Mouse (Mus musculus): ENCODE data around the gene Ano4. TPM values are rescaled to one million over a fixed set of nuclear protein-coding genes. Genes with fewer than 3 reads are reported as not detected.

Ano4 gene
- 1 to 10 TPM; 1.1 to 1.5 TPM for total RNA-seq (2021)
- long read RNA-seq, experiment 1, result 0 reads
- long read RNA-seq, experiment 2, partial matches to known transcripts, result 0 of 1 reads
- long read RNA-seq, experiment 2, other reads (novel, unspliced or antisense), result 1 of 1 reads

DNA sequence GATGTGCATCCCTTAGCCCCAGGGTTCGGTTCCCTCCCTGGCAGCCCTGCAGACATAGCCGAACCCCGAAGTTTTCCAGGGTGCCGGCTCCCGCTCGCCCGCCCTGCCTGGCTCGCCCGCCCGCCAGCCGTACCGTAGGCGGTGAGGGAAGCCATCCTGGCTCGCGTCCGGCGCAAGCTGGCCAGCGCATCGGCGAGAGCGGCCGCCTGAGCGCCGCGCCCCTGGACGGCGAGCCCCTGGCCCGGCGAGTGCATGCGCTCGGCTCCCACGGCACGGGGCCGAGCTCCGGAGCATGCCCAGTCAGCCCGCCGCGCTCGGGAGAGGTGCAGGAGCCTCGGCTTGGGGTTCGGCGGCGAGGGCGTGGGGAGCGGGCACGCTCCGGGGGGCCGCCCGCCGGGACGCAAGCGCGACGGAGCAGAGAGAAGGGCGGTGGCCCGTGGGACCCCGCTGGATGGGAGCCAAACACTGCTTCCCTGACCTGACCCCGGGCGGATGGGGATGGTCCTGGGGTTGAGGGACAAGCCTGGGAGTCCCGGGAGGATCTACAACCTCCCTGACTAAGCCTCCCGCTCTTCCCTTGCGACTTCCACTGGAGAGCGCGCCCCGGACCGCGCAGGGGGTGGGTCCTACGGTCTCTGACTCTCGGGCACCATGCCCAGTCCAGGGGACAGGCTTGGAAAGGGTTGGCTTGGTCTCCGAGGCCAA is at the start of gene Ano4:
Gene Ano4 (minus strand): TSS at position 272 of the 705 bp plus-strand sequence.
- DNase-seq, result peak; percentile 29

GRCm38 (mm10) chr10:89392687-89393086 is 48.1 kb upstream of the Ano4 start:
- DNase-seq, result no peak

DNA sequence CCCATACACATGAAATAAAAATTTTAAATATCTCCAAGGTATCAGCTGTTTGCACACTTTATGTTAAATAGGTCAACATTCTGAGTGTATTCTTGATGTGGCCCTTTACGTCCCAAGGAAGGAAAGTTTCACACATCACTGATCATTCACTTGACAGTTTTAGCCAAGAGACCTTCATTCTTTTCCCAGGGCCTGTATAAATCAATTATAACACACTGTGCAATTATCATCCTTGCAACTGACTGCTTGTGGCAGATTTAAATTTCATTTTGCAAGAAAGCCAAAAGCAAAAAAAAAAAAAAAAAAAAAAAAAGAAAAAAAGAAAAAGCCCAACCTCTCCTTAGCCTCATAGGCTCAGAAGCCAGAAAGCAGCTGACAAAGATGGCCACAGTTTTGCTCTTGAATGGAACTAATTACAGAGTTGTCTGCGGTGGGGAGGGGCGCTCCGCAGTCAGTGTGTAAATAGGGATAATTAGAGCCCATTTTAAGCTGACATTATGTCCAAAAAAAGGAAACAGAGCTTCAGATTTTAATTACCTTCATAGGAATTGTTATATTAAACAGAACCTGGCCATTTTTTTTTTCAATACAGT is 47.1 kb upstream of the Ano4 start:
- DNase-seq, result no peak

- no peak for DNase-seq
Measured at GRCm38 (mm10) chr10:89386461-89386860, 41.9 kb upstream of the Ano4 start.

DNA sequence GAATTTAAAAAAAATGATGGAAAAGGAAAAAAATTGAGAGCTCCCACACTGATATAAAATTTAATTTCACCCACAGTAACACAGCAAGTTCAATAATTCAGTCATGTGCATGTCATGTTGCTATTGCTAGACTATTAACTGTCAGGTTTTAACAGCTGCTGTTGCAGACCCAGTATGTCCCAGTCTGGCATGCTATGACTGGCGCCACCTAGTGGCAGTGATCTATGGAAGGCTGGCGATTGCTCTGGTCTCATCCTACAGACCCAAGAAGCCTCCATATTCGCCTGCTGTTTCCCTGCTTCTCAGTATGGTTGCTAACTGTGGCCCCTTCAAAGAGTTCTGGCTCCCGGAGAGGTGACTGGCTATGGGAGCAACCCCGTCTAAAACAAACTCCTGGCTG is 38.9 kb upstream of the Ano4 start:
- peak; percentile 27 for DNase-seq

DNA sequence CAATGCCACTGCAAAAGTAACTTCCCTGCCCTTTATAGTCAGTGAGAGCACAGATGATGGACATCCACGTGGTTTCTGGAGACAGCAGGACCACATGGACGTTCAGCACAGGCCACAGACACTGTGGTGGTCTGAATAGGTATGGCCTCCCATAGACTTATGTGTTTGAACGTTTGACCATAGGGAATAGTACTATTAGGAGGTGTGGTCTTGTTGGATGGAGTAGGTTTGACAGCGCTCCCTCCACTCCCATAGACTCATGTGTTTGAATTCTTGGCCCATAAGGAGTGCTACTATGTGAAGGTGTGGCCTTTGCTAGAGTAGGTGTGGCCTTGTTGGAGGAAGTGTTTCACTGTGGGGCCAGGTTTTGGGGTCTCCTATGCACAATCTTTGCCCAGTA is 33.2 kb upstream of the Ano4 start:
- no peak for DNase-seq

DNA sequence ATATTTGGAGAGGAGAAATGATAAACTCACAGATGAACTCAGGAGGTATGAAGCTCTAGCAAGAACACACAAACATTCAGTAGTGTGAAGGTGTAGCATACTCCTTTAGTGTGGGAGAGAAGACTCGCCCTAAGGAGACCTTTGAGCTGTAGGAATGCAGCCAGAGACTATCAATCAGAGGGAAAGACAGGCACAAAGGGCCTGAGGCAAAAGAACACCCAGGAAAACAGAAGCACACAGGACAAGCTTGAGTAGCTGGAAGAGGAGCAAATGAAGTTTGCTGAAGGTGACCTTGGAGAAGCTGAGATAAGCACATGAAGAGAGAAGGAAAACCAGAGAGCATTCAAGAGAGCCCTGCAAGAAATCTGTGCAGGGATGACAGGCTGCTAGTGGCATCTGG is 25.5 kb upstream of the Ano4 start:
- DNase-seq, result no peak

DNA sequence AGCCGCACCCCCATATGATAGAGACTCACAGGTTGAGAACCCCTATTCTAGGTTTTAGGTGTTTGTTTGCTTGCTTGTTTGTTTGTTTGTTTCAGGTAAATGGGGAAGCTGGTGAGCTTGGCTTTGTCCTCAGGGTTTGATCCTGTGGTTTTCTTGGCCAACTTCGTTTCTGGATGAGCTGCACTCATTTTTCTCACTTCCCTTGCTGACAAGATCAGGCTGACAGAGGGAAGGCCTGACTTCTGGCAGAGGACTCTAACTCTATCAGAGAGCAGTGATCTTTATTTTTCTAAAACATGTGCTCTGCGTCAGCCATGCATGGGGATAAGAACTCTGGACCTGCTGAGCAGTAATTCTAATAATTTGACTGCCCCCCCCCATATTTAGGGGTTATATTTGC is 14.4 kb upstream of the Ano4 start:
- DNase-seq, result no peak

DNA sequence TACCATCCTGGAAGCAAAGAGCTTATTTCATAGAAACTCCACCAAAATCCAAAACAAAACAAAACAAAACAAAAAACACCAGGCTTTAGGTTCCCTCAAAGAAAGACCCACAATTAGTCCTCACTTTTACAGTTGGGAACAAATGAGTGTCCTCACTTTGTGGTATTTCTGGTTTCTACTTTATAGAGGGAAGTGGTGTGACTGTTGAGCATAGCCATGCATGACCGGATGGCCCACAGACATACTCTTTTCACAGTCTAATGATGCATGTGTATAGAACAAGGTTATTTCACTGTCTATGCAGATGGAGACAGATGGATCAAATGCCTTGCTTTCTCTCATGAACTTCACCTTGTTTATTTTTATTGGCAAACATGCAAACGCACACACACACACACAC is 10.1 kb upstream of the Ano4 start:
- no peak for DNase-seq

DNA sequence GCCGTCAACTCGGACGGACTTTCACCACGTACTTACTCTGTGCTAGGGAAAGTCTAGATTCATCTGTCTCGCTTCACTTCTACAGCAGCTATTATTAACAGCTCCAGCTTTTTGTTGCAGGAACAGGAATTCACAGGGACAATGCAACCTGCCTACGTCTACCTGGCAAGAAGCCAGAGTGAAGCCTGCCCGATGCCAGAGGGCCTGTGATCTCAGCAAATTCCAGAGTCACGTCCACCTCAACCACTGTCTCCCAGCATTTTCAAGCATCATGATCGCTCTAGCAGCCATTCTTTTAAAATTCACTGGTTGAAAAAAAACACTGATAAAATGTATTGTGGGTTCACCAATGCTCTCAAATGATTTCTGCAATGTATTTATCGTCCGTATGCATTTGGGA is 6.9 kb upstream of the Ano4 start:
- no peak for DNase-seq

GRCm38 (mm10) chr10:89345606-89346005 is 1.0 kb upstream of the Ano4 start:
- DNase-seq, result no peak

DNA sequence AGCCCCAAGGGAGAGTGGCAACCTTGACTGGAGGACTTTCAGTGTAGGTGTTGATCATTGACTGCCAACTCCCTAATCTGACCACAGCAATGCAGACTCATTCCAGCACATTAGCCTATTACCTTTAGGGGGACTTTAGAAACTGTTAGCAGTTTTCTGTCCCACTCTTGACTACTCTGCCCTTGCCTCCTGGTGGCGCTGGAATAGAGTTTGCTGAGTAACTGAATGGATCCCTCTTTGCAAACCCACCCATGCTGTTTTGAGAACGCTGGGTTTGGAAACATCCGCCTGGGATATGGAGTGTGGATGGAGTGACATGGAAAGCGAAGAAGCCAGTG is 603 bp upstream of the Ano4 start:
- no peak for DNase-seq

- DNase-seq, result no peak
Measured at GRCm38 (mm10) chr10:89344132-89344490, 451 bp downstream of the Ano4 start.

DNA sequence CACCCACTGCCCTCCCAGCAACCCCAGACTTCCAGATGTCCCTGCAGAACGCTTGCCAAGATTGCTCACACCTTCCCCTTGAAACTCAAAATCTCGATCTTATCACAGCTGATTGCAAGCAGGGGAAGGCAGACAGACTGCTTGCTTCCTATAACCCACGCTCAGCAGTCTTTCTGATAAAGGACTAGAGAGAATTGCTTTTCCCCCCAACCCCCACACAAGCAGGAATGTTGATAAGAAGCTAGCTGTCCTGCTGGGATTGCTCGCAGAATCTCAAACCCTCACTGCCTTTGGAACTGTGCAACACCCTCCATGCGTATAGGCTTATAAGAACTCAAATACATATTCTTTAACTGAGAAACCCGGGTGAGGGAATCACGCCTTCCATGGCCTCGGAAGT is 846 bp downstream of the Ano4 start:
- DNase-seq, result no peak

- no peak for DNase-seq
Measured at GRCm38 (mm10) chr10:89330261-89330660, 14.3 kb downstream of the Ano4 start.

DNA sequence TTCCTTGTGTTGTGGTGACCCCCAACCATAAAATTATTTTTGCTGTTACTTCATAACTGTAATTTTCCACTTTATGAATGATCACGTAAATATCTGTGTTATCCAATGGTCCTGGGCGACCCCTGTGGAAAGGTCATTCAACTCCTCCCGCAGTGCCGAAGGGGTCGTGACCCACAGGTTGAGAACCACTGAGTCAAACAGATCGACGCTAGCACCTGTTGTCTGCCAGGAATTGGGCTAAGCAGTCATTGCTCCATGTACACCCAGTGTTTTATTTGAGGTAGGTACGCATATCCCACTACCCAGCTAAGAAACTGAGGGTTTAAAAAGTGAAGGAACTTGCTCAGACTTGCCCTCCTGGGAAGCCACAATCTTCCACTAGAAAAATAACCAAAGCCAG is 14.8 kb downstream of the Ano4 start:
- no peak for DNase-seq

DNA sequence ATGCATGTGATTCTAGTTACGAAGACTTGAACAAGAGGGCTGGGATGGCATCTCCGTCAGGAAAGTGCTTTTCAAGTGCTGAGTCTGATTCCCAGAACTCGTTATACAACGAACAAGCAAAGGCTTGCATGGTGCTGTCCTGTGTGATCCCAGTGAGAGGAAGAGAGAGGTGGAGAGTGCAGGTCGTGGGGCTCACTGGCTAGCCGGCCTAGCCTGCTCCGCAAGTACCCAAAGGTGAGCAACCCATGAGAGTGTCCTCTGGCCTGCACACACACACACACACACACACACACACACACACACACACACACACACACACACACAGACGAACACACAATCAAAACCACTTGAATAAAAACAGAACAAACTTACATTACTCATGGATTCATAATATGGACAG is 15.7 kb downstream of the Ano4 start:
- DNase-seq, result no peak

- DNase-seq, result no peak
Measured at GRCm38 (mm10) chr10:89327004-89327511, 17.5 kb downstream of the Ano4 start.

DNA sequence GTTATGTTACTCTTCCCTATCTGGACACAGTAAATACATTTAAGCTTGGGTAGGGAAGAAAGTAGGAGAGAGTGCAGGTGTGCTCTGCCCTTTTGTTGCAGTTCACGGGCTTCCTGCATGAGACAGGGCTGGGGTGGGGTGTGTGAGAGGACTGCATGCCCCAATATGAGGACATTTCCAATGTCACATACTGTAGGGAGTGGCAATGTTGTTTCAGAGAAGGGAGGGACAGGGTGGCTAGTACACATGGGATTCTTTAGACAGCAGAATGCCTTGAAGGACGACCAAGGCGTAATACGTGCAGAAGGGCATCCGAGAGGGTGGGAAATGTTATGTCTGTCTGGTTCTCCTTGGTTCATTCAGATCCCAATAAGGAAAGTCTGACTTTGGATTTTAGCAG is 18.2 kb downstream of the Ano4 start:
- DNase-seq, result no peak

DNA sequence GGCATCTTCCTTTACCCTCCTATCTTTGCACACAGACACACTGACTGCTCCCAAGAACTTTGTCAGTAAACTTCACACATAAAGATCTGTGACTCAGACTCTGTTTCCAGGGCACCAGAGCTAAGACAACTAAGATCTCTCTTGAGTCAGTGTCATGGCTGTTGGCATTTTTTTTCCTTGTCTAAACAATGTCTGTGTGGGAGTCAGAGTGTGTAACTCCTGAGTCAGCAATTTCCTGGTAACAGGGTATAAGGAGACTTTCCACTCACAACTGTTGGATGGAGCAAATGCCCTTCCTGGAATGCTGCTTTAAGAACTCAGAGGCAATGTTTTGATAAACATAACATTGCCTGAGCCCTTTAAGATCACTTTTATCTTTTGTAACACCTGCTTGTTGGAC is 37.0 kb downstream of the Ano4 start:
- DNase-seq, result no peak

DNA sequence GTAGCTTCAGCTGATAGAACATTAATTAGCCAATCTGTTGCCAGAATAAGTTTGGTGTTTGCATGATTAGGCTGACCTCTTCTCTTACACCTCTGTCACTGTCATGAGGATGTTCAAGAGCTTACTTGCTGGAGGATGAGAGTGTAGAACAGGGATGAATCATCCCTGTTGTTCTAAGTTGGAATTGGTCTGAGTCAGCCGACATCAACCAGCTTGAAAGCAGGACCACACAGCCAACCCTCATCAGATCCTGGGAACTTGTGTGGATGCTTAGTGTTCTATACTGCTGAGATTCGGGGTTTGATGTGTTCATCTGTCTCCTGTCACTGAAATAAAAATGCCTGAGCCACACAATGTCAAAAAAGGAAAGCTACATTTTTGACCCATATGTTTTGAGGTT is 44.2 kb downstream of the Ano4 start:
- no peak for DNase-seq

GRCm38 (mm10) chr10:89292784-89293183 is 51.8 kb downstream of the Ano4 start:
- DNase-seq, result no peak

- DNase-seq, result no peak
Measured at GRCm38 (mm10) chr10:89290698-89291097, 53.9 kb downstream of the Ano4 start.

- DNase-seq, result no peak
Measured at GRCm38 (mm10) chr10:89289290-89289689, 55.3 kb downstream of the Ano4 start.
